In the genomic region with DNA sequence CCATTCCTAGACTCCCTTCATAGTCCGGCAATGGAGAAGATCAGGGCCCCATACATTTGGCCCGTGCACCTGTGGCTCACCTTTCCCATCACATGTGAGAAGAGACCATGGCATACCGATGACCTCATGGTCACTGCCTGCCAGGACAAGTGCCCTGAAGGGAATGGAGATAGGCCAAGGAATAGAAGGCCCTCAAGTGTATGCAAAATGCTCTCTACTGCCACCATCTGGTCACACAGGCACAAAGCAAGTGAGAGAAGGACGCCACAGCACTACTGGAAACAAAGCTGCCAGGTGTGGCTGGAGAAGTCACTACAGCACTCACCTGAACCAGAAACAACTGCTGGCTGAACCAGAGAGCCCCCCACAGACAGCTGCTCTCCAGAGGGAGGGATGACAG, we compare ENCODE assay signal across 7 mouse cellular contexts. TPM values are rescaled to one million over a fixed set of nuclear protein-coding genes. Genes with fewer than 3 reads are reported as not detected.
DNase-seq lines count a peak whose midpoint lies in the region; ATAC-seq and TF ChIP-seq lines count a peak whose summit lies in the region.

No protein-coding gene starts in this region.

- H3K4me2 ChIP-seq in intestine, postnatal 0 days (replicated peaks; ENCODE audit: low read depth) = no peak overlapping the region
- H3K4me2 ChIP-seq in stomach, postnatal 0 days (replicated peaks; ENCODE audit: low read depth) = no peak overlapping the region

- H3K4me3 ChIP-seq in embryonic facial prominence, embryonic 10.5 days = no peak overlapping the region; the same call in 1 of the 2 replicates
- H3K4me3 ChIP-seq in intestine, postnatal 0 days (ENCODE audit: low read depth, low read length) = no peak overlapping the region
- H3K4me3 ChIP-seq in stomach, postnatal 0 days (ENCODE audit: low read depth, low read length) = no peak overlapping the region

- H3K36me3 ChIP-seq in embryonic facial prominence, embryonic 10.5 days (replicated peaks) = peaks cover 95% of the 10 kb centered on the region
- peaks cover 91% of the 10 kb centered on the region for H3K36me3 ChIP-seq in intestine, postnatal 0 days (ENCODE audit: control insufficient read depth, insufficient read depth)
- H3K36me3 ChIP-seq in stomach, postnatal 0 days (ENCODE audit: control insufficient read depth, insufficient read depth, low read length) = peaks cover 49% of the 10 kb centered on the region

- H3K9ac ChIP-seq in intestine, postnatal 0 days (ENCODE audit: low read depth, low read length) = no peak overlapping the region
- H3K9ac ChIP-seq in stomach, postnatal 0 days (ENCODE audit: low read length) = no peak overlapping the region

- 67% methylated on average over 4 of the region's 4 CpGs for WGBS in embryonic facial prominence, embryonic 10.5 days
- WGBS in intestine, postnatal 0 days = 62% methylated on average over 4 of the region's 4 CpGs
- 64% methylated on average over 4 of the region's 4 CpGs for WGBS in stomach, postnatal 0 days

- H3K9me3 ChIP-seq in embryonic facial prominence, embryonic 10.5 days = no peaks in the 10 kb centered on the region
- H3K9me3 ChIP-seq in intestine, postnatal 0 days (ENCODE audit: control insufficient read depth) = no peaks in the 10 kb centered on the region
- H3K9me3 ChIP-seq in stomach, postnatal 0 days (ENCODE audit: control insufficient read depth, low read length) = no peaks in the 10 kb centered on the region

- ATAC-seq in intestine, postnatal 0 days = no peak
- ATAC-seq in stomach, postnatal 0 days (ENCODE audit: low FRiP score, low TSS enrichment) = peak; percentile 1; the same call in 1 of the 2 replicates

- TF ChIP-seq EP300 in stomach, postnatal 0 days (optimal IDR thresholded peaks at IDR 0.05) = no peak

- no peaks in the 10 kb centered on the region for H3K27me3 ChIP-seq in embryonic facial prominence, embryonic 10.5 days (replicated peaks; ENCODE audit: low read depth, poor library complexity, severe bottlenecking)
- H3K27me3 ChIP-seq in intestine, postnatal 0 days (replicated peaks; ENCODE audit: control insufficient read depth, insufficient read depth, low read length) = no peaks in the 10 kb centered on the region
- H3K27me3 ChIP-seq in stomach, postnatal 0 days (ENCODE audit: control insufficient read depth, insufficient read depth, low read length) = no peaks in the 10 kb centered on the region

- peak; percentile 94 for TF ChIP-seq CTCF in intestine, postnatal 0 days (IDR thresholded peaks at IDR 0.05; ENCODE audit: low read depth)
- peak; percentile 92 for TF ChIP-seq CTCF in stomach, postnatal 0 days (IDR thresholded peaks at IDR 0.05; ENCODE audit: low read depth)

- DNase-seq in right cerebral cortex, adult 18-20 months = peak; percentile 52
- no peak for DNase-seq in right cerebral cortex, postnatal 14 days
- peak; percentile 33 to 61 for DNase-seq in adrenal gland, postnatal 36 days
- DNase-seq in embryonic facial prominence, embryonic 10.5 days (ENCODE audit: low spot score) = peak; percentile 57
- DNase-seq in lung, postnatal 25 days (ENCODE audit: low spot score) = peak; percentile 68
- peak; percentile 68 for DNase-seq in stomach, postnatal 0 days (ENCODE audit: low spot score)

- no peaks in the 10 kb centered on the region for H3K4me1 ChIP-seq in embryonic facial prominence, embryonic 10.5 days
- H3K4me1 ChIP-seq in intestine, postnatal 0 days (replicated peaks; ENCODE audit: control insufficient read depth, insufficient read depth, low read length) = no peaks in the 10 kb centered on the region
- no peaks in the 10 kb centered on the region for H3K4me1 ChIP-seq in stomach, postnatal 0 days (replicated peaks; ENCODE audit: control insufficient read depth, insufficient read depth)

- no peak overlapping the region for H3K27ac ChIP-seq in embryonic facial prominence, embryonic 10.5 days (replicated peaks)
- H3K27ac ChIP-seq in intestine, postnatal 0 days (ENCODE audit: low read depth, low read length) = no peak overlapping the region
- H3K27ac ChIP-seq in stomach, postnatal 0 days (replicated peaks) = no peak overlapping the region

RNA-seq across cellular contexts. Expression of a gene that starts 8.4 kb away (rescaled TPM):
- 10 to 100 TPM; 61.4 to 61.9 TPM for total RNA-seq in adrenal gland, postnatal 36 days (2021)
- 65.6 and 69.4 TPM in 2 replicates for polyA plus RNA-seq in embryonic facial prominence, embryonic 10.5 days (2016; fragmentation: Nextera tagmentation; extraction: Ambion mirVana)
- polyA plus RNA-seq in intestine, postnatal 0 days (2015; fragmentation: Nextera tagmentation; extraction: Ambion mirVana) = 103 TPM in 2 replicates
- polyA plus RNA-seq in stomach, postnatal 0 days (2015; fragmentation: Nextera tagmentation; extraction: Ambion mirVana) = 77.7 and 81.1 TPM in 2 replicates

RNA-seq across cellular contexts. Expression of a gene that starts 9.4 kb away (rescaled TPM):
- total RNA-seq in adrenal gland, postnatal 36 days (2021) = 1 to 10 TPM; 5.5 to 5.8 TPM
- 11.0 and 11.3 TPM in 2 replicates for polyA plus RNA-seq in embryonic facial prominence, embryonic 10.5 days (2016; fragmentation: Nextera tagmentation; extraction: Ambion mirVana)
- 1.3 and 1.5 TPM in 2 replicates for polyA plus RNA-seq in intestine, postnatal 0 days (2015; fragmentation: Nextera tagmentation; extraction: Ambion mirVana)
- 1.4 and 1.6 TPM in 2 replicates for polyA plus RNA-seq in stomach, postnatal 0 days (2015; fragmentation: Nextera tagmentation; extraction: Ambion mirVana)

RNA-seq across cellular contexts. Expression of a gene that starts 18.4 kb away (rescaled TPM):
- total RNA-seq in adrenal gland, postnatal 36 days (2021) = not detected
- 0.05 and 0.11 TPM in 2 replicates for polyA plus RNA-seq in embryonic facial prominence, embryonic 10.5 days (2016; fragmentation: Nextera tagmentation; extraction: Ambion mirVana)
- polyA plus RNA-seq in intestine, postnatal 0 days (2015; fragmentation: Nextera tagmentation; extraction: Ambion mirVana) = 0.12 and 0.33 TPM in 2 replicates
- polyA plus RNA-seq in stomach, postnatal 0 days (2015; fragmentation: Nextera tagmentation; extraction: Ambion mirVana) = 0.05 and 0.11 TPM in 2 replicates

RNA-seq across cellular contexts. Expression of a gene that starts 59.5 kb away (rescaled TPM):
- total RNA-seq in adrenal gland, postnatal 36 days (2021) = 10 to 100 TPM in 1 of 2 experiments, 1 to 10 TPM in 1; 8.4 to 10.5 TPM
- 399 and 480 TPM in 2 replicates for polyA plus RNA-seq in embryonic facial prominence, embryonic 10.5 days (2016; fragmentation: Nextera tagmentation; extraction: Ambion mirVana)
- 117 and 138 TPM in 2 replicates for polyA plus RNA-seq in intestine, postnatal 0 days (2015; fragmentation: Nextera tagmentation; extraction: Ambion mirVana)
- polyA plus RNA-seq in stomach, postnatal 0 days (2015; fragmentation: Nextera tagmentation; extraction: Ambion mirVana) = 244 and 247 TPM in 2 replicates
